Mouse (Mus musculus) olfactory bulb, adult 2 months (tissue): ENCODE results near the gene Gm20765.
"Not testable (repeated sequence)": the region's sequence is repeated elsewhere in the genome, so short reads cannot be mapped to it uniquely, and the experiment has no call there.

Experiments
- CTCF ChIP-seq: fragments of 200-500 bp; IDR thresholded peaks from 2 replicates; pipeline ENCODE4 v1.5.1; 2012; ENCODE audit warnings: low read depth, mild to moderate bottlenecking, low read length, moderate library complexity; ENCODE audit not compliant: insufficient read depth
- POLR2A ChIP-seq: fragments of 200-500 bp; IDR thresholded peaks from 2 replicates; pipeline ENCODE4 v1.6.1; 2012; ENCODE audit warnings: mild to moderate bottlenecking, low read depth, low read length, moderate library complexity; ENCODE audit not compliant: insufficient read depth

GRCm38 (mm10) chr10:104185233-104185632, at the start of gene Gm20765:
- not testable (repeated sequence) for TF ChIP-seq POLR2A, CTCF
